Mouse (Mus musculus) embryo, embryonic 11.5 days (tissue): ENCODE data around the gene Uhrf1.
"Not testable (repeated sequence)": the region's sequence is repeated elsewhere in the genome, so short reads cannot be mapped to it uniquely, and the experiment has no call there.

ENCODE experiments used
- DNase-seq: peaks from one replicate; pipeline ENCODE4 v3.0.0-alpha.2; 2012; ENCODE audit warnings: low read depth, low spot score

Gene Uhrf1

DNA sequence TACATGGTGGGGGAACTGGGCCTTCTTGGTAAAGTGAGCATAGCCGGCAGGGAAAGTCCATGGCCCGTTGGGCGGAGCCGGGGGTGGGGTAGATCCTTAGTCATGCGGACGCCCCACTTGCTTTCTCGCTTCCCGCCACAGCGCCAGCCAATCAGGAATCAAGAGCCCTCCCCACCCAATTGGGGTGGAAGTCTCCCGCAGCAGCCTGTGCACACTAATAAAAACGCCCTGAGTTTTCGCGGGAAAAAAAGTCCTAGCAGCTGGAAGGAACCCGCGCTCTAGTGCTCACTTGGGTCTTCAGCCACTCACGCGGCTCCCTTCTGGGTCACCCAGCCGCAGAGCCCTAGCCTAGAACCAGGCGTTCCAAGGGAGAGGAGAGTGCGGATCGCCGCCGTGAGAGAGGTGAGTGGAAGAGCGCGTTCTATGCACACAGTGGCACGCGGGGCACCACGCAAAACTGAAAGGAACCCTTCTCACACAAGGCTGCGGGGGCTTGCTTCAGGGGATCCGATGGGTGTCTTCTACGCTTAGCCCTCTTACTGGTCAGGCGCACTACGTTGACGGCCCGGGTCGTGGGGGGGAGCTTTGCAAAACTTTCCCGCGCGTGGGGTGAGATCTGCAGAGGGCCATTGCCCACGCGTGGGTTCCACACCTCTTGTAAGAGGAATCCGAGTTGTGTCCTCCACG, at the start of gene Uhrf1:
Uhrf1 (plus strand) TSS at position 162 of the 687 bp plus-strand sequence.
- DNase-seq, result peak; percentile 82

DNA sequence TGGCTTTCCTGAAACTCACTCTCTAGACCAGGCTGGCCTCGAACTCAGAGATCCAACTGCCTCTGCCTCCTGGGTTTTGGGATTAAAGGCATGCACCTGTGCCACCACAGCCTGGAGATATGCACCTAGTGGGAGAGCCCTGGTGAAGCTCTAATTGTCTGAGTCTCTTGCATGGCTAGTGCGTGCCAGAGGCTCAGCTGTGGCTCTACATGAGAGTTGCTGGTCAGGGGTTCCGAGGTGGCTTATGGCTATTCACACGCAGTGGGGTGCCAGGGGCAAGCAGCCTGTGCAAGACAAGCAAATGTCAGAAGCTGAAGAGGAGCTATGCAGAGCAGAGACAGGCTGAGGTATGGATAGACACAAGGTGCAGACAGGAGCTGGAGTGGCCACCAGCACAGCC, 48.4 kb upstream of the Uhrf1 start:
- DNase-seq, result no peak

DNA sequence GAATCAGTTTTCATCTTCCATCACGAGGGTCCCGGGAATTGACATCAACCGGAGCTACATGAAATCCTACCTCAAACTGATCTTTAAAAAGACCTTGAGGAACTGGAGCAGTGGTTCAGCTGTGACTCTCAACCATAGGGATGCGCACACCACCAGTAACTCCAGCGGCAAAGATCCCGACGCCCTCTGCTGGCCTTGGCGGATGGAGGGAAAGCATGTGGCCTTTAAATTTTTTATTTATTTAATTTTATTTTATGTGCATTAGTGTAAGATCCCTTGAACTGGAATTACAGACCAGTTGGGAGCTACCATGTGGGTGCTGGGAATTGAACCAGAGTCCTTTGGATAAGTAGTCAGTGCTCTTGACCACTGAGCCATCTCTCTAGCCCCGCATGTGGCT, 47.7 kb upstream of the Uhrf1 start:
- no peak for DNase-seq

DNA sequence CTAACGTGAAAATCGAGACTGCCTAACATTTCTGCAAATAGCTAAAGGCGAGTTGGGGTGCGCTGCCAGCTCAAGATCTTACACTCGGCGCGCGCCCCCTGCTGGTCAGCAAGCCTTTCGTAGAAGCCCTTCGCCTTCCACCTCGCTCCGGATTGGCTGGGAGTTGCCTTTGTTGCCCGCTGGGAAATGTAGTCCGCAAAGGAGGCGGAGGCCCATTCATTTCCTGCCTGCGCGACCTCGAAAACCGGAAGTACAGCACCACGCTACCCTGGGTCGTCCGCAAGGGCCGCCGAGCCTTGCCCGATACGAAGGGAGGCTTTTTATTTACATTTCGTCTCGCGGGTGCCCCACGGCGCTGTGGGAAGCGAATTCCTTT, 47.3 kb upstream of the Uhrf1 start:
- peak; percentile 97 for DNase-seq

DNA sequence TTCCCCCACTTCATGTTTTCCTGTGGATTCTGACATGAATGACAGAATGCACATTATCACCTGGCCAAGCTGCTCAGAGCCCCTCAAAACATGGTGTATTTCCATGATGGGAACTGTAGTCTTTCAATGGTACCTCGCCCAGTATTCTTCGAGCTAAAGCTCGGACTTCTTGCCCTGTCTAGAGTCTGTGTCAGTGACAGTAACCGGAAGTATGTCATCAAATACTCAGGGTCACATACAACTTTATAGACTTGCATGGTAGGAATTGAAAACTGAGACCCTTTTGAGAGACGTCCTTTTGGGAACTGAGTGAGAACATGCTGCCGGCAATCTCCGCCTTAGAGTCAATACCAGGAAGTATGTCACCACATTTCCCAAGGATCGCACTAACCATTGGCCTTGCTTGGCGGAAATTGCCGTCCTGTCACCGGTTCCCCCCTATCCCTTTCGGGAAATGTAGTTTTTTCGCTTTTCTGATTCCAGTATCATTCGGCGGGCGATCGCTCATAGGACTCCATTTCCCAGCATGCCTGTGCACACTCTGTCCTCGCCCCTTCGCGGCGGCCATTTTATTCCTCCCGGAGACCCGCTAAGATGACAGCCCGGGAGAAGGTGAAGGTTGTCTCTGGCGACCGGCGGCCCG, 46.8 kb upstream of the Uhrf1 start, which contains the start of gene Fem1a:
Fem1a (plus strand) TSS at position 572 of the 643 bp plus-strand sequence.
- DNase-seq, result peak; percentile 96

DNA sequence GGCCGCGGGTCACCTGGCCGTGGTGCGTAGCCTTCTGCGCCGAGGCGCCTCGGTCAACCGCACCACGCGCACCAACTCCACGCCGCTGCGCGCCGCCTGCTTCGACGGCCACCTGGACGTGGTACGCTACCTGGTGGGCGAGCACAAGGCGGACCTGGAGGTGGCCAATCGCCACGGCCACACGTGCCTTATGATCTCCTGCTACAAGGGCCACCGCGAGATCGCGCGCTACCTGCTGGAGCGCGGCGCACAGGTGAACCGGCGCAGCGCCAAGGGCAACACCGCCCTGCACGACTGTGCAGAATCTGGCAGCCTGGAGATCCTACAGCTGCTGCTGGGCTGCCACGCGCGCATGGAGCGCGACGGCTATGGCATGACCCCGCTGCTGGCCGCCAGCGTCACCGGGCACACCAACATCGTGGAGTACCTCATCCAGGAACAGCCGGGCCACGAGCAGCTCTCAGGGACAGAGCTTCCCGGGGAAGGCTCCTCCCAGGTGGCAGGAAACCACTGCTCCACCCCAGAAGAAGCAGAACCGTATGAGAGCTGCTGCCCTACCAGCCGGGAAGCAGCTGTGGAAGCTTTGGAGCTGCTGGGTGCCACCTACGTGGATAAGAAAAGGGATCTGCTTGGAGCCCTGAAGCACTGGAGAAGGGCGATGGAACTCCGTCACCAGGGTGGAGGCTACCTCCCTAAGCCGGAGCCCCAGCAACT, 45.8 kb upstream of the Uhrf1 start:
- no peak for DNase-seq

DNA sequence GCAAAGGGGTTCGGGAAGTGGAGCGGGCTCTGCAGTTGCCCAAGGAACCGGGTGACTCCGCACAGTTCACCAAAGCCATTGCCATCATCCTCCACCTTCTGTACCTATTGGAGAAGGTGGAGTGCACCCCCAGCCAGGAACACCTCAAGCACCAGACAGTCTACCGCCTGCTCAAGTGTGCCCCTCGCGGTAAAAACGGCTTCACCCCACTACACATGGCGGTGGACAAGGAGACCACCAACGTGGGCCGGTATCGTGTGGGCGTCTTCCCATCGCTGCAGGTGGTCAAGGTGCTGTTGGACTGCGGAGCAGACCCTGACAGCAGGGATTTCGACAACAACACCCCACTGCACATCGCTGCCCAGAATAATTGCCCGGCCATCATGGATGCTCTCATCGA, 44.9 kb upstream of the Uhrf1 start:
- DNase-seq, result not testable (repeated sequence)

DNA sequence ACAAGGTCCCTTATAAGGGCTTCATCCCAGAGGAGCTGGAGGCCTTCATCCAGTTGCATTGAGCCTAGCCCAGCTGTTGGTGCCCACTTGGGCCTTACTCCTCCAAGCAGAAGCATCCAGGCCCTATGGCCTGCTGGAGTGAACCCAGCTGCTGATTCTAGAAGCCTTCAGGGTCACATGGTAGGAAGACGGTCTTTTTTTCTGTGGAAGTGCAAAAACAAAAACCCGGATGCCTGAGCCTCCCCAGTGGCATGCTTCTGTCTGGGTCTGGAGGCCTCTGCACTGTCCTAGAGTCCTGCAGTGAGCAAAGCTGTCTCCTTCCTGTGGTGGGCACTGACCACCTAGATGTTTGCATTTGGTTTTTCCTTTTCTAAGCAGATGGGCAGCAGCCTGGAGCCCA, 44.3 kb upstream of the Uhrf1 start:
- not testable (repeated sequence) for DNase-seq

DNA sequence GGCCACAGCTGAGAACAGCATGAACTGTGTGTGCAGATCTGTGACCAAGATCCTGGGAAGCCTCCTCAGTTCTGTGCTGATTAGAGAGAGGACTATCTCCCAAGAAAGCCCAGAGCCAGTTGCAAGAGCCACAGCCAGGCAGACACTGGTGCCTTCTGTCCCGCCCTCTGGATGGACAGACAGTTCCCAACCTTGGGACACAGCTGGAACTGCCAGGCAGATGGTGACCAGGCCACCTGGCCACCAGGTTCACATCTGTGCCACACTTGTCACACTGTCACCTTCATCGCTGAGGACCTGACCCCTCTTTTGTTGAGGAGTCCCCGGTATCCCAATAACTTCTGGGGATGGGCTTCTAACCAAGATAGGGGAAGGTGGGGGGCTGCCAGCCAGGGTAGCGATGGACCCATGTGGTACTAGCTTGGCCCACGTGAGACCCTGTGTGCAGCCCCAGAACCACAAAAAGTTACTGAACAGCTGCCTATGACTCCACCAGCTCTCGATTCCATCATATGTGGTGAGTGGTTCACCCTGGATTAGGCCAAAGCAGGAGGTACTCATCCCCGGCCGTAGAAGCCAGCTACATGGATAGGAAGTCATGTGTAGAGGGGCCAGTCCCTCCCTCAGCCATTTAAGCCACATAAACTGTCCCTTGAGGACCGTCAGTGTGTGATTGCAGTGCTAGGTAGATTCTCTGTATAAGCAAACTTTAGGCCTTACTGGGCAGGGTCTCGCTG, 43.7 kb upstream of the Uhrf1 start:
- no peak for DNase-seq

DNA sequence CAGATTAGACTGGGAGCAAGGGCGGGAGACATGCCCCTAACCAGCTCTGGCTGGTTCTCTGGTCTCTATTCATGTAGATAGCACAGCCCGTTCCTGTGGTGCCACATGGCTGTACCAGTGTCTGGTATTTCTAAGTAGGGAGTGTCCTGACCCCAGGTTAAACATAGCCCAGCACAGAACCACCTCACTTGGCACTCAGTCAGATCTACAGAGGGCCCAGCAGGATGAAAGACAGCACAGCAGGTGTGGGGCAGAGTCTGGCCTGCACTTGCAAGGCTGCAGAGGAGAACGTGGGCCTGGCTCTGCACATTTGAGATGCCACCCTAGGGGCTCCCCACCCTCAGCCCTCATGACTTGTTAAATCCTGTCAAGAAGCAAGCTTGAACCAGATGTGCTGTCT, 42.0 kb upstream of the Uhrf1 start:
- DNase-seq, result no peak

DNA sequence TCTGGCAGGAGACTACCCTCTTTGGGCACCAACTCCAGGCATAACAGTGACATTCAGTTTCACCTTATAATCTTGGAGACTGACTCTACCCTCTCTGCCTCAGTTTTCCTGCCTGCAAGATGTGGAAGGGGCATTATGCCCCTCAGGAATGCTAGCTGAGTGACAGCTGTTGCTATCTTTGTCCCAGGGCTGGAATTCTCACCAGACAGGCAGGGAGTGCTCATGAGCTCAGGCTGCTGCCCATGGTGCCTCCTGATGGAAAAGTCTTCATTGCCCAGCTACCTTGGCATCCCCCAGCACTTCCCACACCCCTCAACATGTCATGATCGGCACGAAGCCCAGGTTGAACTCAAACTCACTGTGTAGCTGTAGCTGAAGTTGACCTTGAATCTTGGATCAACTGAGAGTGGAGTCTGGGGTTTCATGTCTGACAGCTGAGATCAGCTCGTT, 40.5 kb upstream of the Uhrf1 start:
- no peak for DNase-seq

DNA sequence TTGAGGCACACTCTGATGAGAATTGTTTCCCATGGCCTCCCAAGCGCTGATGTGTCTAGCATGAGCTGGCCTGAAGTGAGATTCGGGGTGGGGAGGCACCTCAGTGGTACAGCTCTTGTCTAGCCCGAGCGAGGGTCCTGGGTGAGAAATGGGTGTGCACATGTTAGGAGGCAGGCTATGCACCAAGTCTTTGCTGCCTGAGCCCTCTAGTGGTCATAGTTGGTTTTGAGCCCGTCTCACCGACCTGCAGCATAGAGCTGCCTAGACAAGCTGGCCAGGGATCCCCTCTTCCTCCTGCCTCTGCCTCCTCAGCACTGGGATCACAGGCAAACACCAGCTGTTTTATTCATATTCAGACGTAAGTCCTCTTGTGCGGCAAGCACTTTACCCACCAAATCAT, 39.1 kb upstream of the Uhrf1 start:
- DNase-seq, result peak; percentile 63

DNA sequence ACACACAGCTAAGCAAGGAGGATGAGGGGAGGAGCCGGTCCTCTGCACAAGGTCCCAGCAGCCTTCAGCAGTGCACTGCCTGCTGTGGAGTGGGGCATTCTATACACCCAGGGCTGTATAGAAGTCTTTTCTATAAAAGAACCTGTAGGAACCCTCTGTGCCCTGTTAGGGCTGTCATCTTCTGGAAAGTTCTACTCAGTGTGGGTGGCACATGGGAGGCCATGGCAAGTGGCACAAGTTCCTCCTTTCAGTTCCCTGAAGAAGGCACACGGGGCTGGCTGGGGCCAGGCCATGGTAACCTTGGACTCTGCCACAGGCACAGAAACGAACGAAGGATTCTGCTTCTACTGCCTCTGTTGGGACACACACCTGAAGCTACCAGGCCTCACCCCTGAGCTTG, 38.1 kb upstream of the Uhrf1 start:
- DNase-seq, result no peak

DNA sequence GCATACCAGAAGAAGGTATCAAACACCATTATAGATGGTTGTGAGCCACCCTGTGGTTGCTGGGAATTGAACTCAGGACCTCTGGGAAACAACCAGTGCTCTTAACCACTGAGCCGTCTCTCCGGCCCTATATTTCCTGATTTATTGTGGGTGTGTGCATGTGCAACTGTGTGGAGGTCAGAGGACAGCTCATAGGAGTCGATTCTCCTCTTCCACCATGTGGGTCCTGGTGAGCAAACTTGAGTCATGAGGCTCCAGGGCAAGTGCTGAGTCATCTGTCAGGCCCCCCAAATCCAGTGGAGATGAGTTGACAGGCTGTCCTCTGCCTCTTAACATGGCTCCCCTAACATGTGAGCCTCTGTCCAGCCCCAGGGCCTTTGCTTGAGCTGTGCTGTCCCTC, 37.3 kb upstream of the Uhrf1 start:
- no peak for DNase-seq

DNA sequence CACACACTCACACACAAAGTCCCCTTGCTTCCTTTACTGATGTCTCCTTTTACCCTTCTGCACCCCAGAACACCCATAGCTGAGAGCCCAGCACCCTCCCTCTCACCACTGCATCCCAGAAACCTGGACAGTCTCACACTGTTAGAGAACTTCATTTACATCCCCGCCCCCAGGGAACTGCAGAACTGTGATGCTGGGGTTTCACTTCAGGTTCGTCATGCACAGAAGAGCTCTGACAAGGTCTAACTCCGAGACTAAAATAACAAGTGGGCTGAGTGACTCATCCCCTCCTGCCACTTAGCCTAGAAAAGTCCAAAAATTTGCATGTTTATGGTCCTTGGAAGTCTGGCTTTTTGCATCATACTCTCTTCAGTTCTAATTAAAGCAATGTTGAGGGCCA, 36.9 kb upstream of the Uhrf1 start:
- no peak for DNase-seq

DNA sequence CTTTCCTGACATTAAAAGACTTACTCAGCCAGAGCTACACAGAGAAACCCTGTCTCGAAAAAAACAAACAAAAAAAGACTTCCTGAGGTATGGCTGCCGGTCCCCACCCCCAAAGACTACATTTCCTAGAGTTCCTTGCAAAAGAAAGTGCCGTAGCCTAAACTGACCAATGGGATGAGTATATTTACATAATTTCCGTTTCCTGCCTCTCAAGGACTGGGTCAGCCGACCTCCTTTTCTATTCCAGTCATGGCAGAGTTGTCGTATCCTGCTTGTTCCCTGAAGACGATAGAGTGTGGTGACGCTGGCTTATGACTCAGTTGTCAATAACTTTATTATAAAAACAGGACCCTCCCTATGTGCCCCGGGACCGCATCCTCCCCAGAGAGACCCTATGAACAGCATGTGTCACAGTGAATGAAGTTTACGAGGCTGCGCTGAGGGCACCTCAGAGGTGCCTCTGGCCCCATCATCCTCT, 33.9 kb upstream of the Uhrf1 start:
- DNase-seq, result no peak

DNA sequence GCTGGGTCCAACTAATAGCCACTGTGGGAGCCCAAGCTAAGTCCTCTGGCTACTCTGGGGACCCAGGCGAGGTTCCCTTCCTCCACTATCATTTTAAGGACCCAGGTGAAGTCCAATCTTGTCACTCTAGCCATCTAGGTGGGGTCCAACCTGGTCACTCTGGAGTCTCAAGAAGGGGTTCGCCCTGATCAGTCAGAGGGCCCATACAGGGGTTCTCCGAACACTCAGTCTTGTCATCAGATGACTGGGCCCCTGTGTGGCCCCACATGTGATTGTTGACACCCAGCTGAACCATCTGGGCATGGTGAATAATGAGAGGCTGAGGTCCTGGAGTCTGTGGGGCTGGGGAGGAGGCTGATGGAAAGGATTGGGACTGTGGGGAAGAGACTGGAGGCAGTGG, 33.4 kb upstream of the Uhrf1 start:
- DNase-seq, result no peak

DNA sequence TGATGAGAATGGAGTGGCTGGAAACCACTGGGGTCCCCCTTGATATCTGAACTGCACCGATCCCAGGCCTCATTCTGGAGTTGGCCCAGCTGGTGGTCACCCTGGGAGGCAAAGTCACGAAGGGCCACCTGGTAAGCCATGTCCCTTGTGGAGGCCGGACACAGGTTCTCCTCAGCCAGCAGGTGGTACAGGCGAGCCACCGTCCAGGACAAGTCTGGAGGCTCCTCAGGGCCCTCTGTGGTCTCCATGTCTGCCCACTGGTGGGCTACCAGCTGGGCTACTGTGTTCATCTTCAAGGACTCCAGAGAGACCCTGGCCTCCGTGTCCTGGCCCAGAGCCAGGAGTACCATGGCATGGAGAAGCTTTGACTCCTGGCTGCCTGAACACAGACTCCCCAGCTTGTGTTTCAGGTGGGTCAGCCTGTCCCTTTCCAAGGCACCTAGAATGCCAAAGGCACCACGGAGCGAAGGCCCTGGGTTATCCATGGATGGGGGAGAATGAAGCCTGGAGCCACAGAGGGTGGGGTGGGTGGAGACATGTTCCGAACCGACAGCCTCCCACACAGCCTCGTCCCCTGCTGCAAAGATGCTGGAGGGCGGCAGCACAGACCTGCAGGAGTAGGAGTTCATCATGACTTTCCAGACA, 31.4 kb upstream of the Uhrf1 start:
- no peak for DNase-seq

DNA sequence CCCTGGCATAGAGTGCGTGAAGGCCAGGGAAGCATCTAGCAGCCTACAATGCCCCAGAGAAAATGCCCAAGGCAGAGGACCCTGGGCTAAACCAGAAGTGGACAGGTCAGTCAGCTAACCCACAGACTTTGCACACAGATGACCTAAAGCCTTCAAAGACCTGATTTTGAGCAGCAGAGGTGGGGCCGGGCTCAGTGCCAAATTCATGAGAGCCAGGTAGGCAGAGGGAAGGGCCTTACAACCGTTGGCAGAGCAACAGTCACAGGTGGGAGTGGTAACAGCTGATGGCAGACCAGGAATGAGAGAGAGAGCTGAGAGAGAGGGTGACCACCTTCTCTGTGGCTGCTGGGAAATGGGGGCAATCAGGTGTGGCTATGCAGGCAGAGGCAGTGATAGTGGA, 30.5 kb upstream of the Uhrf1 start:
- no peak for DNase-seq

DNA sequence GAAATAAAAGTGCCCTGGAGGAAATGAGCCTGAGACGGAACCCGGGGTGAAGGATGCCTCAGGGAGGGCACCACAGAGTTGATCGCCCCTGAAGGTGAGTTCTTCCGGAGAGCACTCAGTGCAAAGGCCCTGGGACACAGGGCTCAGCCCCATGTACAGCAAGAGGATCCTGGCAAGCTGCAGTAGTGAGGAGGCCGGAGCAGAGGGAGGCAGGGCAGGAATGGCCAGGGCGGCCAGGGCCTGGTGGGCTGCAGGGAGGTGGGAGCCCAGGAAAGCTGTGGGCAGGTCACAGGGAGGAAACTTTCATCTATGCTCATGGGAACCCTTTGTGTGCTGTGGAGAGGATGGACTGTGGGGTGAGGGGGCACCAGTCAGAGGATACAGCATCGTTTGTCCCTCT, 29.6 kb upstream of the Uhrf1 start:
- DNase-seq, result no peak

DNA sequence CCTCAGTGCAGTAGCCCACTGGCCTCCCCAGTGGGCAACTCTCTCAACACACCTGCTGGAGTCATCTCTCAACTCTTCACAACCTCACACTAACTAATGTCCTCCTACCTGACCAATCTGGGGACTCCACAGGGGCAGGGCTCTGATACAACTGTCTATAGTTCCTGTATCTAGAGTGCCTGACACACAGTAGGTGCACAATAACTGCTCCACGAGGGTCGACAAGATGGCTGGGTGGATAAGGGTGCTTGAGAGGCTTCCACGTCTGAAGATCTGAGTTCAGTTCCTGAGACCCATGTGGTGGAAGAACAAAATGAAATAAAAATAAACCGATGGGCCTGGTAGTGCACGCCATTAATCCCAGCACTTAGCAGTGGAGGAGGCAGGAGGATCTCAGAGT, 29.1 kb upstream of the Uhrf1 start:
- no peak for DNase-seq
